Mouse (Mus musculus) layer of hippocampus, postnatal 14 days (tissue): ENCODE measurements around the gene Bckdk. TPM values are rescaled to one million over a fixed set of nuclear protein-coding genes. Genes with fewer than 3 reads are reported as not detected.

Source experiments
- DNase-seq, 2 experiments: peaks; one replicate each; pipeline ENCODE4 v3.0.0; 2021 to 2022; ENCODE audit warnings: low spot score in 2 of 2, mixed read lengths in 1 of 2
- long read RNA-seq, 2 experiments: library from polyadenylated mRNA; stranded (forward); transcript quantifications; one replicate each; pipeline ENCODE4 v2.0.0; 2021
- total RNA-seq, 2 experiments: library from RNA; stranded (reverse); gene quantifications; 2 replicates each; pipeline ENCODE4 v1.2.3; 2021

The Bckdk gene
- total RNA-seq, result 10 to 100 TPM; 38.5 to 48.9 TPM
- long read RNA-seq, experiment 1, transcript Bckdk-201 (12 exons, 3,405 nt), result major isoform, 53 of 67 reads
- long read RNA-seq, experiment 1, partial matches to known transcripts, result 10 of 67 reads
- long read RNA-seq, experiment 1, other reads (novel, unspliced or antisense), result 4 of 67 reads
- long read RNA-seq, experiment 2, transcript Bckdk-201 (12 exons, 3,405 nt), result major isoform, 61 of 77 reads
- long read RNA-seq, experiment 2, partial matches to known transcripts, result 8 of 77 reads
- long read RNA-seq, experiment 2, other reads (novel, unspliced or antisense), result 8 of 77 reads

- peak; percentile 77 to 78 for DNase-seq
Observed at GRCm38 (mm10) chr7:127903971-127904796, at the start of gene Bckdk. Gene Bckdk, plus strand, starts transcription at chr7:127904082.

- no peak for DNase-seq
Observed at GRCm38 (mm10) chr7:127858258-127858657, 45.6 kb upstream of the Bckdk start.

GRCm38 (mm10) chr7:127866434-127866833 is 37.4 kb upstream of the Bckdk start:
- no peak for DNase-seq

GRCm38 (mm10) chr7:127867641-127868040 is 36.2 kb upstream of the Bckdk start:
- DNase-seq, result no peak

GRCm38 (mm10) chr7:127869149-127869810 is 34.6 kb upstream of the Bckdk start:
- DNase-seq, result no peak

- DNase-seq, result no peak
Observed at GRCm38 (mm10) chr7:127870136-127870821, 33.6 kb upstream of the Bckdk start.

GRCm38 (mm10) chr7:127874812-127875626 is 28.9 kb upstream of the Bckdk start:
- DNase-seq, result no peak

GRCm38 (mm10) chr7:127875627-127876001 is 28.3 kb upstream of the Bckdk start:
- DNase-seq, result peak; percentile 90 to 96

- DNase-seq, result peak; percentile 77 to 78
Observed at GRCm38 (mm10) chr7:127876041-127876466, 27.8 kb upstream of the Bckdk start, which contains the start of gene Zfp646. Gene Zfp646, plus strand, starts transcription at chr7:127876221.

GRCm38 (mm10) chr7:127876467-127877348 is 27.2 kb upstream of the Bckdk start, which contains the start of gene Zfp668:
Gene Zfp668, minus strand, starts transcription at chr7:127876828.
- DNase-seq, result peak; percentile 94 to 95

GRCm38 (mm10) chr7:127879301-127879700 is 24.6 kb upstream of the Bckdk start:
- no peak for DNase-seq

- no peak for DNase-seq
Observed at GRCm38 (mm10) chr7:127880431-127880830, 23.5 kb upstream of the Bckdk start.

GRCm38 (mm10) chr7:127885951-127886350 is 17.9 kb upstream of the Bckdk start:
- DNase-seq, result no peak

GRCm38 (mm10) chr7:127886551-127886950 is 17.3 kb upstream of the Bckdk start:
- DNase-seq, result no peak

GRCm38 (mm10) chr7:127887191-127887590 is 16.7 kb upstream of the Bckdk start:
- DNase-seq, result no peak

GRCm38 (mm10) chr7:127887781-127888180 is 16.1 kb upstream of the Bckdk start:
- DNase-seq, result no peak

- no peak for DNase-seq
Observed at GRCm38 (mm10) chr7:127888821-127889220, 15.1 kb upstream of the Bckdk start.

- DNase-seq, result no peak
Observed at GRCm38 (mm10) chr7:127890798-127891197, 13.1 kb upstream of the Bckdk start, which contains the start of gene Prss53. Gene Prss53, minus strand, starts transcription at chr7:127890970.

- DNase-seq, result no peak
Observed at GRCm38 (mm10) chr7:127894480-127894879, 9.4 kb upstream of the Bckdk start.
